Mouse (Mus musculus) erythroblast, embryonic 14.5 days (primary cell): ENCODE results near the gene Rbm38.

Experiments used
- GATA1 ChIP-seq: IDR thresholded peaks from 2 replicates; pipeline ENCODE4 v1.6.1; 2012; ENCODE audit warnings: low read length, inconsistent platforms, mixed read lengths
- TAL1 ChIP-seq: IDR thresholded peaks from 3 replicates; pipeline ENCODE4 v1.6.1; 2012; ENCODE audit warnings: low read length, inconsistent platforms, mixed read lengths

DNA sequence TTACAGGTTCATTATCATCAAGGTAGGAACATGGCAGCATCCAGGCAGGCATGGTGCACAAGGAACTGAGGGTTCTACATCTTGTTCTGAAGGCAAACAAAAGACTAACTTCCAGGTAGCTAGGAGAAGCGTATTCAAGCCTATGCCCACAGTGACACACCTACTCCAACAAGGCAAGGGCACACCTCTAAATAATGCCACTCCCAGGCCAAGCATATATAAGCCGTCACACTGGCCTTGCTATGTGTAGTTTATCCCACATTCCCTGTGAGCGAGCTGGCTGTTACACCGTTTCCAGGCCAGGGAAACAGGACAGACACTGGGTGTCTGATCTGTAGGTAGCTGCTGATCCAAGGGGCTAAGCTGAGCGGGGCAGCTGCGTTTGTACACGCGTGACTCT is 8.9 kb upstream of the Rbm38 start:
- TF ChIP-seq GATA1, result no peak
- TF ChIP-seq TAL1, result no peak
